Mouse (Mus musculus) brown adipose tissue, adult 24 weeks (tissue): ENCODE data around the gene Gm10354. TPM values are rescaled to one million over a fixed set of nuclear protein-coding genes. Genes with fewer than 3 reads are reported as not detected.
"Not testable (repeated sequence)": the region's sequence is repeated elsewhere in the genome, so short reads cannot be mapped to it uniquely, and the experiment has no call there.

Source experiments
- H3K27ac ChIP-seq: fragments of 200-500 bp; replicated peaks from 2 replicates; pipeline ENCODE4 v1.5.1; 2012; ENCODE audit warnings: low read depth, mild to moderate bottlenecking, low read length
- H3K4me1 ChIP-seq: fragments of 200-500 bp; 2 replicates; pipeline ENCODE4 v1.6.1; 2012; ENCODE audit warnings: low read length, mixed read lengths; ENCODE audit not compliant: control insufficient read depth, insufficient read depth, insufficient read length
- H3K4me3 ChIP-seq: fragments of 200-500 bp; 2 replicates; pipeline ENCODE4 v1.5.1; 2012; ENCODE audit warnings: low read depth, mild to moderate bottlenecking, low read length, moderate library complexity; ENCODE audit not compliant: insufficient read depth
- polyA plus RNA-seq: library from polyadenylated mRNA; stranded (reverse); fragments of >200 nt; gene quantifications from 2 replicates; pipeline ENCODE4 v1.2.4, GENCODE M21; 2012; ENCODE audit not compliant: missing spikeins, insufficient read depth, insufficient read length

Gene Gm10354
- polyA plus RNA-seq, 1 experiment, result not detected

- H3K27ac ChIP-seq, H3K4me1 ChIP-seq, H3K4me3 ChIP-seq: not testable (repeated sequence)
Observed at GRCm38 (mm10) chr5:14977368-14977767, 1.4 kb downstream of the Gm10354 start.

- not testable (repeated sequence) for H3K4me1 ChIP-seq, H3K27ac ChIP-seq, H3K4me3 ChIP-seq
Observed at GRCm38 (mm10) chr5:14975294-14975693, 3.4 kb downstream of the Gm10354 start.

DNA sequence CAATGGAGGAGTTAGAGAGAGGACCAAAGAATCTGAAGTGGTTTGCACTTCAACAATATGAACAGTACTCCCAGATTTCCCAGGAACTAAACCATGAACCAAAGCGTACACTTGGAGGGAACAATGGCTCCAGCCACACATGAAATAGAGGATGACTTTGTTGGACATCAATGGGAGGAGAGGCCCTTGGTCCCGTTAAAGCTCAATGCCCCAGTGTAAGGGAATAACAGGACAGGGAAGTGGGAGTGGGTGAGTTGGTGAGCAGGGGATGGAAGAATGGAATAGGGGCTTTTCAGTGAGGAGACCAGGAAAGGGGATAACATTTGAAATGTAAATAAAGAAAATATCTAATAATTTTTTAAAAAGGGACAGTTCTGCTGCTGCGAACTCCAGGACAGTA, 5.9 kb downstream of the Gm10354 start:
- H3K4me3 ChIP-seq, H3K27ac ChIP-seq, H3K4me1 ChIP-seq: not testable (repeated sequence)

GRCm38 (mm10) chr5:14963821-14964220, 14.9 kb downstream of the Gm10354 start:
- H3K4me3 ChIP-seq, H3K4me1 ChIP-seq, H3K27ac ChIP-seq: not testable (repeated sequence)

DNA sequence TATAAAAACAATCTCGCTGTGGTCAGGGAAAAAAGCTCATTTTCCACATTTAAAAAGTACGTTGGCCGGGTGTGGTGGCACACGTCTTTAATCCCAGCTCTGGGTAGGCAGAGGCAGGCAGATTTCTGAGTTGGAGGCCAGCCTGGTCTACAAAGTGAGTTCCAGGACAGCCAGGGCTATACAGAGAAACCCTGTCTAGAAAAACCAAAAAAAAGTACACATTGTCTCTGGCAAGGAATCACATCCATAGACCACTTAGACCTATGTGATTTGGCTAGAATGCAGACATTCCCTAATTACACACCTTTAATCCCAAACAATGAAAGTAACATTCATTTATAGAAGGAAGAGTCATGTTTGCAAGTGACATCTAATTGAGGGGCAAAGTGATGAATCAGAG, 17.2 kb downstream of the Gm10354 start:
- not testable (repeated sequence) for H3K4me1 ChIP-seq, H3K4me3 ChIP-seq, H3K27ac ChIP-seq

GRCm38 (mm10) chr5:14955928-14956706, 22.6 kb downstream of the Gm10354 start:
- not testable (repeated sequence) for H3K4me1 ChIP-seq, H3K27ac ChIP-seq, H3K4me3 ChIP-seq

DNA sequence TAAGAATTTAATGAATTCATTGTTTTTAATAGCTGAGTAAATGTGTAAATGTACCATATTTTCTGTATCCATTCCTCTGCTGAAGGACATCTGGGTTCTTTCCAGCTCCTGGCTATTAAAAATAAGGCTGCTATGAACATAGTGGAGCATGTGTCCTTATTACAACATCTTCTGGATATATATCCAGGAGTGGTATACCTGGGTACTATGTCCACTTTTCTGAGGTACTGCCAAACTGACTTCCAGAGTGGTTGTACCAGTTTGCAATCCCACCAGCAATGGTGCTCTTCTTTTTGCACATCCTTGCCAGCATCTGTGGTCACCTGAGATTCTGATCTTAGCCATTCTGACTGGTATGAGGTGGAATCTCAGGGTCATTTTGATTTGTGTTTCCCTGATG, 25.1 kb downstream of the Gm10354 start:
- H3K4me3 ChIP-seq, H3K4me1 ChIP-seq, H3K27ac ChIP-seq: not testable (repeated sequence)

- not testable (repeated sequence) for H3K27ac ChIP-seq, H3K4me3 ChIP-seq, H3K4me1 ChIP-seq
Observed at GRCm38 (mm10) chr5:14952749-14953148, 26.0 kb downstream of the Gm10354 start.

DNA sequence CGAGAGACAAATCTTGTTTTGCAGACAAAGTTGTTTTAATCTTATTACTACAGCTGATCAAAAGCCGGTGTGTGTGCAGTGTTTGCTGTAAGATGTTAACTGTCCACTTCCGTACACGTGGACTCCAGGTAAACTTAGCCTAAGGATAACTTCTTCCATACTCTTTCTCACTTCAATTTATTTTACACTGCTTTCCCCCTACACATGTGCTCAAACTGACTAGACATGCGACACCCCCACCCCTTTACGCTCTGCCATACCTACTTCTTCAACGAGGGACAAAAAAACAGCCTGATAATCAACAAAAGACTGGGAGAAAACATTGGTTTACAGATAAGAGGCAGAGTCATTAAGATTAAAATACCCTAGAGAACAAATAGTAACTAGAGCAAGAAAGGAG, 26.9 kb downstream of the Gm10354 start:
- H3K27ac ChIP-seq, H3K4me3 ChIP-seq, H3K4me1 ChIP-seq: not testable (repeated sequence)

- H3K4me3 ChIP-seq, H3K27ac ChIP-seq, H3K4me1 ChIP-seq: not testable (repeated sequence)
Observed at GRCm38 (mm10) chr5:14947482-14948198, 31.1 kb downstream of the Gm10354 start.

DNA sequence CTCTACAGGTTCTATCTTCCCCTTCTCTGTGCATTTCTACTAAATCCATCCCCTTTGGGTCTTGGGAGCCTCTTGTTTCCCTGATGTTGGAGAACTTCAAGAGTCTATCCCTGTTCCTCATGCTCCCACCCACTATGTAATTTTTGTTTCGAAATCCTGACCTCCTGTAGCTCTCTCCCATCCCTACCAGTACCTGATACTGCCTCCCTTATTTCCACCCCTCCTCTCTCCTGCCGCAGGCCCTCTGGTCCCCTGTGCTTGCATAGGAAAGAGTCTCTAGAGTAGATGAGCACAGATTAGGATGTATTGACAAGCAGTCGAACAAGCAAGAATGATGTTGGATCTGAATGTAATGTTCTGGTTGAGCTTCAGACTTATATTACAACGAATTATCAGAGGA, 33.2 kb downstream of the Gm10354 start:
- not testable (repeated sequence) for H3K4me3 ChIP-seq, H3K27ac ChIP-seq, H3K4me1 ChIP-seq

GRCm38 (mm10) chr5:14941043-14941442, 37.7 kb downstream of the Gm10354 start:
- H3K4me1 ChIP-seq, H3K27ac ChIP-seq, H3K4me3 ChIP-seq: not testable (repeated sequence)

DNA sequence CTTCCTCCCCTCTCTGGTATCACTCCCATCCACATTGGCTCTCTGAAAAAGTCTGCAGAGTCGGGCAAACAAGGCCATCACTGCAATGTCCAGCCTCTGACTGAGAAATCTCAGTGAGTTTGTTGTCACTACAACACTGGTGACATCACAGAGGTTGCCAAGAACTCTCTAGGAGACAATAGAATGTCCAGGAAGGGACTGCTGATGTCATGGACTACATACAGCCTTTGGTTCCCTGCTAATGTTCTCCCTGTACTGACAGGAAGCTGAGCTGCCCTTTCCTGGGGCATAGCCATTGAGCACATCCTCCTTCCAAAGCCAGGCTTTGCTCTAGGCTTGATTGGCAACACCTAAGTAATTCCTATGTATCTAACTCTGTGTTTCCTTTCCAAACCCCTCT, 40.4 kb downstream of the Gm10354 start, which contains the start of gene Speer4e:
TSS of gene Speer4e (minus strand) at position 101 of the 400 bp plus-strand sequence.
- H3K4me3 ChIP-seq, H3K27ac ChIP-seq, H3K4me1 ChIP-seq: not testable (repeated sequence)

DNA sequence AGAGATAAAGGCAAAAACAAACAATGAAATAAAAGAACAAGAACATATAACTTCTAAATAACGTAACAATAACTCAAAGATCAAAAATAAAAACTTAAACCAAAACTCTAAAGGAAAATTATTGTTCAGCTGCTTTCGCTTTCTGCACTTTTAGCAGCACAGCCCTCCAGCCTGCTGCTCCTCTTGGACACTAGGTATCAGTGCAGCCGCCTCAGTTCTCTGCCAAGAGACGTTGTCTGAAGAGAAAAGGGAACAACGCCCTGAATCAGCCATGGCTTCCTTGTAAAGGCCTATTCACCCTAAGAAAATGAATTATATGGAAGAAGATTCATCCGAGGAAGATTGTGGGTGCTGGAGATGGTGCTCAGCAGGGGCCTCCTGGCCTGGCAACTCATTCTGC, 45.0 kb downstream of the Gm10354 start:
- H3K4me1 ChIP-seq, H3K4me3 ChIP-seq, H3K27ac ChIP-seq: not testable (repeated sequence)

DNA sequence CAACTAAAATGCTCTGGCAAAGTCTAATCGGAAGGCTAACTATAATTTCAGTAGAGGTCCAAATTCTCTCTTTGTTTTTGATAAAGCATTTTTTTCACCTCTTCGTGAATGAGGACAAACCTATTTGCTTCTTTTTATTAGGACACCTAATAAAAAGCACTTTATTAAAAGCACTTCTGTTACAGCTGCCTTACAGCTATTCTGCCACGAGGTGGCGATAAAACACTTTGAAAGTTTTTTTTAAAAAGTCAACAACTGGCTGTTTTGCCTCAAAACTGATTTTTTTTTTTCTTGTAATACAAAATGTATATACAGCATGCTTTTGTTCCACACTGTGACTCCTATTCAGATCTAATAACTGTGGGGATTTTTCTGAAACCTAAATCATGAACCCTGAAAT, 51.7 kb downstream of the Gm10354 start:
- not testable (repeated sequence) for H3K4me3 ChIP-seq, H3K27ac ChIP-seq, H3K4me1 ChIP-seq
